Mouse (Mus musculus) G1E (cell line): ENCODE data around the gene Rai14. TPM values are rescaled to one million over a fixed set of nuclear protein-coding genes. Genes with fewer than 3 reads are reported as not detected.

Source experiments
- ATAC-seq: 2 replicates; pipeline ENCODE4 v1.8.0; 2016; ENCODE audit warnings: mild to moderate bottlenecking; ENCODE audit not compliant: insufficient number of reproducible peaks, poor library complexity, low FRiP score, severe bottlenecking; ENCODE audit errors: extremely low read depth
- DNase-seq: peaks from one replicate; pipeline ENCODE4 v3.0.0; 2012; ENCODE audit warnings: low spot score
- H3K27me3 ChIP-seq: 2 replicates; pipeline ENCODE4 v1.6.1; 2012; ENCODE audit warnings: mild to moderate bottlenecking, low read length, inconsistent platforms; ENCODE audit not compliant: insufficient read depth
- H3K36me3 ChIP-seq: replicated peaks from 2 replicates; pipeline ENCODE3; 2012; ENCODE audit warnings: mild to moderate bottlenecking, inconsistent platforms
- H3K4me1 ChIP-seq: 2 replicates; pipeline ENCODE4 v1.6.1; 2012; ENCODE audit warnings: low read depth, low read length, inconsistent platforms, mixed read lengths; ENCODE audit not compliant: insufficient read depth
- H3K4me3 ChIP-seq: 2 replicates; pipeline ENCODE4 v1.5.1; 2012; ENCODE audit warnings: low read depth, mild to moderate bottlenecking, inconsistent platforms, low read length, moderate library complexity, mixed read lengths
- H3K9me3 ChIP-seq: replicated peaks from 2 replicates; pipeline ENCODE4 v1.6.1; 2012; ENCODE audit warnings: inconsistent platforms
- CTCF ChIP-seq: IDR thresholded peaks from 2 replicates; pipeline ENCODE4 v1.5.1; 2012; ENCODE audit warnings: low read depth, low read length, inconsistent platforms, mixed read lengths
- GATA1 ChIP-seq: IDR thresholded peaks from 2 replicates; pipeline ENCODE4 v1.6.1; 2012; ENCODE audit warnings: borderline replicate concordance, low read length, inconsistent platforms, mixed read lengths
- GATA2 ChIP-seq: IDR thresholded peaks from 2 replicates; pipeline ENCODE4 v1.6.1; 2012; ENCODE audit warnings: low read depth, low read length, inconsistent platforms, borderline replicate concordance
- POLR2AphosphoS5 ChIP-seq: IDR thresholded peaks from 2 replicates; pipeline ENCODE4 v1.6.1; 2012; ENCODE audit warnings: low read depth, low read length, inconsistent platforms; ENCODE audit not compliant: insufficient replicate concordance
- TAL1 ChIP-seq: conservative IDR thresholded peaks from 2 replicates; pipeline ENCODE4 v1.6.1; 2012; ENCODE audit warnings: low read depth, low read length, inconsistent platforms, mixed read lengths
- polyA plus RNA-seq: library from polyadenylated mRNA; stranded (reverse); fragments of >175 nt; gene quantifications from 2 replicates; pipeline ENCODE4 v1.2.3, GENCODE M21; 2012
- total RNA-seq, 2 experiments: library from RNA; stranded (forward) in 1 of 2; stranded (reverse) in 1 of 2; fragments of 200-1000 nt in 1 of 2; fragments of >200 nt in 1 of 2; fragmentation: Nextera tagmentation in 1 of 2; gene quantifications; 2 replicates each; pipeline ENCODE4 v1.2.3; 2014 to 2017

Rai14 gene
- total and polyA plus RNA-seq, 3 experiments = 0.60 TPM; not detected in 2

GRCm38 (mm10) chr15:10679571-10679970 lies 34.9 kb downstream of the Rai14 start:
- no peak for DNase-seq
- H3K9me3 ChIP-seq = no peaks in the 10 kb centered on the region
- no peak for ATAC-seq
- no peaks in the 10 kb centered on the region for H3K36me3 ChIP-seq
- no peaks in the 10 kb centered on the region for H3K4me1 ChIP-seq
- no peaks in the 10 kb centered on the region for H3K27me3 ChIP-seq
- no peak overlapping the region for H3K4me3 ChIP-seq
- TF ChIP-seq CTCF (no peak), GATA1 (no peak), TAL1 (no peak), POLR2AphosphoS5 (no peak), GATA2 (no peak)

- no peaks in the 10 kb centered on the region for H3K27me3 ChIP-seq
- no peak overlapping the region for H3K4me3 ChIP-seq
- no peak for DNase-seq
- ATAC-seq = no peak
- no peaks in the 10 kb centered on the region for H3K36me3 ChIP-seq
- TF ChIP-seq GATA1 (no peak), CTCF (no peak)
- H3K9me3 ChIP-seq = no peaks in the 10 kb centered on the region
- H3K4me1 ChIP-seq = no peaks in the 10 kb centered on the region
These were observed 38.6 kb downstream of the Rai14 start for GRCm38 (mm10) chr15:10675801-10676200.

- no peak overlapping the region for H3K4me3 ChIP-seq
- TF ChIP-seq CTCF = no peak
- no peak for TF ChIP-seq POLR2AphosphoS5
- TF ChIP-seq TAL1 = no peak
- no peak for TF ChIP-seq GATA2
- no peak for TF ChIP-seq GATA1
- DNase-seq (no peak), ATAC-seq (no peak)
- H3K36me3 ChIP-seq = no peaks in the 10 kb centered on the region
- H3K9me3 ChIP-seq = no peaks in the 10 kb centered on the region
- H3K4me1 ChIP-seq = no peaks in the 10 kb centered on the region
- no peaks in the 10 kb centered on the region for H3K27me3 ChIP-seq
These were observed 41.5 kb downstream of the Rai14 start for GRCm38 (mm10) chr15:10672880-10673279.

- no peaks in the 10 kb centered on the region for H3K36me3 ChIP-seq
- H3K9me3 ChIP-seq = no peaks in the 10 kb centered on the region
- TF ChIP-seq GATA2 = no peak
- TF ChIP-seq CTCF = no peak
- TF ChIP-seq GATA1 = no peak
- no peak for TF ChIP-seq TAL1
- TF ChIP-seq POLR2AphosphoS5 = no peak
- DNase-seq (no peak), ATAC-seq (no peak)
- H3K27me3 ChIP-seq = no peaks in the 10 kb centered on the region
- H3K4me1 ChIP-seq = no peaks in the 10 kb centered on the region
- no peak overlapping the region for H3K4me3 ChIP-seq
These were observed 42.6 kb downstream of the Rai14 start for GRCm38 (mm10) chr15:10671868-10672267.

- no peaks in the 10 kb centered on the region for H3K36me3 ChIP-seq
- no peaks in the 10 kb centered on the region for H3K27me3 ChIP-seq
- TF ChIP-seq POLR2AphosphoS5 = no peak
- TF ChIP-seq CTCF = no peak
- no peak for TF ChIP-seq GATA2
- no peak for TF ChIP-seq GATA1
- TF ChIP-seq TAL1 = no peak
- H3K9me3 ChIP-seq = no peaks in the 10 kb centered on the region
- no peak for DNase-seq
- H3K4me1 ChIP-seq = no peaks in the 10 kb centered on the region
- no peak for ATAC-seq
- H3K4me3 ChIP-seq = no peak overlapping the region
These were observed 44.3 kb downstream of the Rai14 start for GRCm38 (mm10) chr15:10670107-10670506.

- Histone ChIP-seq H3K27me3 (no peaks in the 10 kb centered on the region), H3K4me1 (no peaks in the 10 kb centered on the region), H3K4me3 (no peak overlapping the region), H3K9me3 (no peaks in the 10 kb centered on the region), H3K36me3 (no peaks in the 10 kb centered on the region)
- no peak for DNase-seq
- TF ChIP-seq TAL1 = no peak
- TF ChIP-seq GATA1 = no peak
- no peak for TF ChIP-seq POLR2AphosphoS5
- no peak for TF ChIP-seq CTCF
- TF ChIP-seq GATA2 = no peak
- no peak for ATAC-seq
These were observed 46.1 kb downstream of the Rai14 start for GRCm38 (mm10) chr15:10668120-10668900.
